Mouse (Mus musculus) right cerebral cortex, postnatal 36 days (tissue): Measurements from ENCODE around the gene Usp22.
A peak's percentile ranks its signal among the peaks of the same experiment; 100 is the strongest.
"Not testable (repeated sequence)": the region's sequence is repeated elsewhere in the genome, so short reads cannot be mapped to it uniquely, and the experiment has no call there.

Experiments used
- DNase-seq, 2 experiments: peaks; one replicate each; pipeline ENCODE4 v3.0.0; 2022; ENCODE audit warnings: low spot score in 2 of 2, mixed read lengths in 1 of 2

Gene Usp22

GRCm38 (mm10) chr11:61190776-61191175 is 15.9 kb upstream of the Usp22 start:
- no peak for DNase-seq

GRCm38 (mm10) chr11:61183820-61184219 is 9.0 kb upstream of the Usp22 start:
- no peak for DNase-seq

- DNase-seq = no peak
These were observed 6.8 kb upstream of the Usp22 start for GRCm38 (mm10) chr11:61181624-61182023.

- DNase-seq = no peak
These were observed 5.5 kb upstream of the Usp22 start for GRCm38 (mm10) chr11:61180361-61180760.

GRCm38 (mm10) chr11:61176321-61176720 is 1.5 kb upstream of the Usp22 start:
- DNase-seq = no peak

- DNase-seq = no peak
These were observed 923 bp upstream of the Usp22 start for GRCm38 (mm10) chr11:61175778-61176177.

GRCm38 (mm10) chr11:61174291-61174820 is 499 bp downstream of the Usp22 start:
- no peak for DNase-seq

GRCm38 (mm10) chr11:61173477-61173876 is 1.4 kb downstream of the Usp22 start:
- not testable (repeated sequence) for DNase-seq

GRCm38 (mm10) chr11:61170184-61170583 is 4.7 kb downstream of the Usp22 start:
- DNase-seq = no peak

GRCm38 (mm10) chr11:61164881-61165280 is 10.0 kb downstream of the Usp22 start:
- DNase-seq = no peak

- DNase-seq = no peak
These were observed 10.5 kb downstream of the Usp22 start for GRCm38 (mm10) chr11:61164366-61164765.

- no peak for DNase-seq
These were observed 11.5 kb downstream of the Usp22 start for GRCm38 (mm10) chr11:61163341-61163740.

- no peak for DNase-seq
These were observed 12.1 kb downstream of the Usp22 start for GRCm38 (mm10) chr11:61162776-61163175.

- no peak for DNase-seq
These were observed 13.7 kb downstream of the Usp22 start for GRCm38 (mm10) chr11:61161121-61161520.

GRCm38 (mm10) chr11:61159796-61160732 is 14.8 kb downstream of the Usp22 start:
- no peak for DNase-seq

- DNase-seq = no peak
These were observed 16.7 kb downstream of the Usp22 start for GRCm38 (mm10) chr11:61158141-61158540.

- no peak for DNase-seq
These were observed 19.1 kb downstream of the Usp22 start for GRCm38 (mm10) chr11:61155727-61156126.

- DNase-seq = no peak
These were observed 24.4 kb downstream of the Usp22 start for GRCm38 (mm10) chr11:61150233-61151001.

GRCm38 (mm10) chr11:61147300-61147683 is 27.6 kb downstream of the Usp22 start:
- peak in 1 of 2 experiments; percentile 22 for DNase-seq

GRCm38 (mm10) chr11:61146645-61147299 is 28.1 kb downstream of the Usp22 start:
- no peak for DNase-seq

- DNase-seq = no peak
These were observed 29.3 kb downstream of the Usp22 start for GRCm38 (mm10) chr11:61145551-61145950.
